Mouse (Mus musculus): ENCODE results near the gene Tcf21. TPM values are rescaled to one million over a fixed set of nuclear protein-coding genes. Genes with fewer than 3 reads are reported as not detected.

Tcf21 gene
- total RNA-seq (2021): not detected

DNA sequence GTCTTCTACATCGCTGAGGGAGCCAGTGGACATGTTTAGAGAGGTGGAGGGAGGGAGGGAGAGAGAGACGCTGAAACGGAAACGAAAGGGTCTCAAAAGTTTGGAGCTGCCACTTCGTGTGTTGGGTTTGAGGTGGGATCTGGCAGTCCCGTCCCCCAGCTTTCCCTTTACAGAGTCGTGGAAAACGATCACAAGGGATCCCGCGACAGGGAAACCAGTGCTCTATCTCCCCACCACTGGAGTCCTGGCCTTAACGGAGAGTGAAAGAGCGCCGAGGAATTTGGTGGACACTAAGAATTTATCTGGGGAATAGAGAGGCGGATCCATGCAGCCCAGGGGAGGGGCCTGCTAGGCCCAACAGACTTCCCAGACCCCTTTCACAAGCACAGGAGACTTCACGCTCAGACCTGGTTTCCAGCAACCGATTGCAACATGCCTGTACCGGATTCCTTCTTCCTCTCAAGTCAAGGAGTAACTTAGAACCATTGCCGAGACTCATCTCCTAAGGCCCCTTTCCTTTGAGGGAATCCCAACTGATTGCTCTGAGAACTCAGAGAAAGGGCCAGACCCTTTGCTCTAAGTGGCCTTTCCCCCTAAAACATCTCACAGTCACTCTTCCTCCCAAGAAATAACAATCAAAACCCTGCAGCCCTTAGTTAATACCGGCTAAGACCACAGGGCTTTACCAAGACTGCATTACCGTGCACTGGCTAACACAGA lies at the start of gene Tcf21:
Gene Tcf21, minus strand, starts transcription at position 304 of the 720 bp plus-strand sequence.
- DNase-seq (ENCODE audit: extremely low spot score in 1 of 2, low spot score in 1 of 2): no peak

DNA sequence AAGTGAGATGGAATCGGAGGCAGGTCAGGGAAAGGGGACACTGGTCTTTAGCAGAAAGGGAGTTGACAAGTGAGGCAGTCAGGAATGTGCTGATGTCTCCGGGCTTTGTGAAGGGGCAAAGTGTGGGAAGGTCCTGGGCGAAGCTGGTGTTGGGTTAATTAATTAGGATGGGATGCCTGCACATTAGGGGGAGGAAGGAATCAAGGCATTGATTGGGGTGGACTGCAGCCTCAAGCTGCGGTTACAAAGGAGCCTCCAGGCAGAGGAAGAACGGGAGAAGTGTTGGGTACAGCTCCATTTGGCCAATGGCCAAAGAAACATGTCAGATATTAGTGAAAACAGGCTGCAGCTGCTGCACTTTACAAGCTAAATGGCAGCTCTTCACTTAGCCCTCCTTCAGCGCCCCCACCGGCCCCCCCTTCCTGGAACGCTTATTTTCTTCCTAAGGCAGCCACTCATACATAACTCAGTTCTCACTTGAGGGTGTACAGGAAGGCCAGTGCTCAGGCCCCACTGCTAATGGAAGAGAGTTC lies 48.5 kb upstream of the Tcf21 start:
- DNase-seq (ENCODE audit: extremely low spot score in 1 of 2, low spot score in 1 of 2): no peak

DNA sequence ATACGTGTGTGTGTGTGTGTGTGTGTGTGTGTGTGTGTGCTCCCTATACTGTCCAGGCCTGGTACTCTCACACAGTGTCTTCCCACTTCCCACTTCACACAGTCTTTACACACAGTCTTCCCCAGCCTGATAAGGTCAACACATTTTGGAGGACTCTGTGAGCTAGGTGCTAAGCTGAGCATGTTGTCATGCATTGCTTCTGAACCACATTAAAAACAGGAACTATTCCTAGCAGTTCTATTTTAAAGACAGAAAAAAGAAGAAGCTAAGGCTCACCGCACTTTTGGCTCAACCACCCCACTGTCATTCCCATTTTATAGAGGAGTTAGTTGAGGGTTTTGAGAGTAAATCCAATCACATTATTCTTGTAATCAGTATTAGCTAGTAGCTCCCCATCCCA lies 47.2 kb upstream of the Tcf21 start:
- no peak for DNase-seq (ENCODE audit: extremely low spot score in 1 of 2, low spot score in 1 of 2)

GRCm38 (mm10) chr10:22858111-22858510 lies 38.1 kb upstream of the Tcf21 start:
- DNase-seq (ENCODE audit: extremely low spot score in 1 of 2, low spot score in 1 of 2): no peak

- DNase-seq (ENCODE audit: extremely low spot score in 1 of 2, low spot score in 1 of 2): no peak
Observed at GRCm38 (mm10) chr10:22854330-22854729, 34.4 kb upstream of the Tcf21 start.

GRCm38 (mm10) chr10:22845351-22845750 lies 25.4 kb upstream of the Tcf21 start:
- no peak for DNase-seq (ENCODE audit: extremely low spot score in 1 of 2, low spot score in 1 of 2)

- no peak for DNase-seq (ENCODE audit: extremely low spot score in 1 of 2, low spot score in 1 of 2)
Observed at GRCm38 (mm10) chr10:22844731-22845130, 24.8 kb upstream of the Tcf21 start.

- DNase-seq (ENCODE audit: extremely low spot score in 1 of 2, low spot score in 1 of 2): no peak
Observed at GRCm38 (mm10) chr10:22843440-22844361, 23.7 kb upstream of the Tcf21 start.

- no peak for DNase-seq (ENCODE audit: extremely low spot score in 1 of 2, low spot score in 1 of 2)
Observed at GRCm38 (mm10) chr10:22842781-22843439, 22.9 kb upstream of the Tcf21 start.

DNA sequence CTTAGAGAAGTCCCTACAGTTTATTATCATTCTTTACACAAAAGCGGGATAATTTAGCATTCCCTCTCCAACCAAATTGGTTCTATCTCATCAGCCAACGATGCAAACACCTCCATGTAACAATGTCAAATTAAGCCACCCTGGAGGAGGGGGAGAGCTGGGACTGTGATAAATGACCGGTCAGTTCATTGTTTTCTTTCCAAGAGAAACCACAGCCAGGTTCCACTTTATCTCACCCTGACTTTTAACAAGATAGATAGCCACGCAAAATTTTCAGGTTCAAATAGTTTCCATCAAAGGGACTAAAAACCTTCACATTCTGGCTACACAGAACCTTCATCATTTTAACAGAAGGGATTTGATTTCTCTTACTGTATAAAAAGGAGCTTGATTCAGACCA lies 22.1 kb upstream of the Tcf21 start:
- no peak for DNase-seq (ENCODE audit: extremely low spot score in 1 of 2, low spot score in 1 of 2)

DNA sequence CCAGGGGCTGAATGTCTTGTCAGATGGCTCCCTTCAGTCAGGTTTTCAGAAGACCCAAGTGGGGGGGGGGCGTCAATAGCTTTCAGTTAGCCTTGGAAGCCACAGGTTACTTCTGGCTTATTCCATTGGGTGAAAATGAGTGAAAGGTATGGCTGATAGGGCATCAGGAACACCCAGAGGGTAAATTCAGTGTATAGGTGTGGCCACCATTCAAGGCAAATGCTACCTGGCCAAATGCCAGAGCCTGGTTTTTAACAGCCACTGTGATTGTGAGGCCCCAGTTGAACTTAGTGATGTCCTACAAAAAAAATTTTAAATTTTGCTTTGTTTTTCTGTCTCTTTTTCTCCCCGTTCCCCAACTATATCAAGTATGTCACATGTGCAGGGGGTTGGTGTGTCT lies 6.3 kb upstream of the Tcf21 start:
- DNase-seq (ENCODE audit: extremely low spot score in 1 of 2, low spot score in 1 of 2): no peak

DNA sequence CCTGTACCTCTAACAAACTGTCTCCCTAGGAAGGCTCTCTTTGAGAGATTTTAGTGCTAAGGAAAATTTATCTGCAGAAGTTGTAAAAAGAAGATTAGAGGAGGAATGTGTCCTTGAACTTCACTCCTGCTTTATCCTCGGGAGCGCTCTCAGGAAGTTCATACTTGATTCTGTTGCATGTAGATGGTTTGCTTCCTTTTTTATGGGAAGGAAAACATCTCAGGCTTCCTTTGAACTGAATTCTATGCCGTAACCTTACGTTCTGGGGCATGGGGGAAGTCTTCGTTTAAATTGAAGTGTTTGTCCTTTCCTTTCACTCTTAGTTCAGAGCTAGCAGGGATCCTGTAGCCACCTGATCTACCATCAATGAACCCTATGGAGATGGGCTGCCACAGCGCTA lies 2.9 kb upstream of the Tcf21 start:
- no peak for DNase-seq (ENCODE audit: extremely low spot score in 1 of 2, low spot score in 1 of 2)

- DNase-seq (ENCODE audit: extremely low spot score in 1 of 2, low spot score in 1 of 2): no peak
Observed at GRCm38 (mm10) chr10:22822486-22822885, 2.5 kb upstream of the Tcf21 start.

- DNase-seq (ENCODE audit: extremely low spot score in 1 of 2, low spot score in 1 of 2): no peak
Observed at GRCm38 (mm10) chr10:22821709-22822108, 1.7 kb upstream of the Tcf21 start.

GRCm38 (mm10) chr10:22821267-22821666 lies 1.3 kb upstream of the Tcf21 start:
- DNase-seq (ENCODE audit: extremely low spot score in 1 of 2, low spot score in 1 of 2): no peak

DNA sequence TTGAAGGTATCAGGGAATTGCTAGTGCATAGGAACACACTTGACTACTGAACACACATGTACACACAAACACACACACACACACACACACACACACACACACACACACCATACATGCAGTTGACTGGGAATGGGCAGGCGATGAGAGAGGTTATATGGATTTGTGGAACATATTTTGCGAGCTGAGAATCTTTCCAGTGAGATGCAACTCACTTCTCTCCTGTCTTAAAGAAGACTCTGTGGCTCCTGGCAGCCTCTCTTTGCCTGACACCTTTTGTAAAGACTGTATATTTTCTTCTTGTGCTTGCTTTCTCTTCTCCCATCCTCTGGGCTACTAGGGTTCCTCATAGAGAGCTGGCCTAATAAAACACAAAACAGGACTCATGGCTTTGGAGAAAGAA lies 867 bp upstream of the Tcf21 start:
- DNase-seq (ENCODE audit: extremely low spot score in 1 of 2, low spot score in 1 of 2): no peak

DNA sequence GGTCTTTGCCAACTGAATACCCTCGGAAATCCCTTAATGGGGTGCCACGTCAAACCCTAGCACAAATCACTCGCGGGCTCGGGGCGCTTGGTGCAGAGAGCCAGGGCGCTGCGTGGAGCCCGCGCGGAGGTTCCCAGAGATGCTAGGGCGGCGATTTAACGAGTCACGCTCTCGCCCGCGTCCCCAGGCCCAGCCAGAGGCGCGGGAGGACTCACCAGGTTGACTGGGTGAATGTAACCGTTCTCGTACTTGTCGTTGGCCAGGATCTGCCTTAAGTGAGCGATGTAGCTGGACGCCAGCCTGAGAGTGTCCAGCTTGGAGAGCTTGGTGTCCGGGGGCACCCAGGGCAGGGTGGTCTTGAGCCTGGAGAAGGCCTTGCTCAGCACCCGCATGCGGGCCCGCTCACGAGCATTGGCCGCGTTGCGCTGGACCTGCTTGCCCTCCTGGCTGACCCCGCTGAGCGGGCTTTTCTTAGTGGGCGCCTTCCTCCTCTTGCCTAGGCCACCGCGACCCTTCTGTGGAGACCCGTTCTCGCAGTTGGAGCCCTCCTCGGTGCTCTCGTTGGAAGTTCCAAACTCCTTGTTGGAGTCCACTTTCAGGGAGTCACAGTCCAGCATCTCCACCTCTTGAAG lies 619 bp downstream of the Tcf21 start:
- DNase-seq (ENCODE audit: extremely low spot score in 1 of 2, low spot score in 1 of 2): no peak

GRCm38 (mm10) chr10:22818600-22819238 lies 1.3 kb downstream of the Tcf21 start:
- DNase-seq (ENCODE audit: extremely low spot score in 1 of 2, low spot score in 1 of 2): no peak

GRCm38 (mm10) chr10:22817976-22818375 lies 2.0 kb downstream of the Tcf21 start:
- no peak for DNase-seq (ENCODE audit: extremely low spot score in 1 of 2, low spot score in 1 of 2)

- no peak for DNase-seq (ENCODE audit: extremely low spot score in 1 of 2, low spot score in 1 of 2)
Observed at GRCm38 (mm10) chr10:22817561-22817960, 2.4 kb downstream of the Tcf21 start.
